Mouse (Mus musculus) kidney, postnatal 14 days (tissue): ENCODE results near the gene Styx.

Experiments used
- DNase-seq: peaks from one replicate; pipeline ENCODE4 v3.0.0; 2022; ENCODE audit warnings: mixed read lengths

Styx gene

GRCm38 (mm10) chr14:45469446-45469845 is 118.6 kb downstream of the Styx start:
- DNase-seq = no peak
